Mouse (Mus musculus) heart, adult 18-20 months (tissue): ENCODE results near the gene Pkm. TPM values are rescaled to one million over a fixed set of nuclear protein-coding genes. Genes with fewer than 3 reads are reported as not detected.

Experiments used
- DNase-seq, 2 experiments: peaks; one replicate each; pipeline ENCODE4 v3.0.0; 2021 to 2022; ENCODE audit warnings: mixed read lengths in 1 of 2
- total RNA-seq, 2 experiments: library from RNA; stranded (reverse); gene quantifications; 2 replicates each; pipeline ENCODE4 v1.2.3; 2021

Pkm gene
- total RNA-seq, 2 experiments from 2014 or later: 1,130 to 1,266 TPM

DNA sequence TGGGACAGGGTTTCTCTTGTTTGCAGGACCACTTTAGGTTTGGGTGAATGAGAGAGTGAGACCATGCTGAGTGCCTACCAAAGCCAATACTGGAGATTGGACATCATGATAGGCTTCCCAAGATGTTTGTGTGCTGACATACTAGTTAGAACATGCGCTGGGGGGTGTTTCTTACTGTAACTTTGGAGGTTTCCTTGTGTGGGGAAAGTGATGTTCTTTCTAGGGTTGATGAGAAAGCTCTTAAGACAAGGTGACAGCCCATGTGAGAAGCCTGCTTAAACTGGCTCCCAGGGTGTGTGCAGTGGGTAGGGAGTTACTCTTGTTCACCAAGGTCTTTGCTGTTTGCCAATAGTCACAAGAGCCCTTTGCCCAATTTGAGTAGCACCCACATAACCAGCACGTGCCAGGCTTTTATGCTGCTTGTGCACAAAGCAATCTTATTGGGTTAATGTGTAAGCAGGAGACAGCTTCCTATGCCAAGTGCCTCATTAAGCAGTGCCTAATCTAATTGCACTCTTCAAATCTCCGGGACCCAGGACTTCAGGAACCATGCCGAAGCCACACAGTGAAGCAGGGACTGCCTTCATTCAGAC, 8.6 kb downstream of the Pkm start:
- DNase-seq: no peak

DNA sequence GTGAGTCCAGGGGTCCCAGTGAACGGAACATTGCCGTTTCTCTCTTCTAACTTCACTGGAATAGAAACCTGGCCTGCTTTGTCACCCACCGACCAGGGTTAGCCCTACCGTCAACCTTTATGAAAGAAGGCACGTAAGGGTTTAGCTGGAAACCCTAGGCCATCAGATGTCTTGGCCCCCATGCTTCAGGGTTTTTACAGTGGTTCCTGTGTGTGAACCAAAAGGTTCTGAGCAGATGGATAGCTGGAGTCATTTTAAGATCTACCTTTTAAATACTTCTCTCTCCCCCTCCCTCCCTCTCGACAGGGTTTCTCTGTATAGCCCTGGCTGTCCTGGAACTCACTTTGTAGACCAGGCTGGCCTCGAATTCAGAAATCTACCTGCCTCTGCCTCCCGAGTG, 9.8 kb downstream of the Pkm start:
- no peak for DNase-seq

DNA sequence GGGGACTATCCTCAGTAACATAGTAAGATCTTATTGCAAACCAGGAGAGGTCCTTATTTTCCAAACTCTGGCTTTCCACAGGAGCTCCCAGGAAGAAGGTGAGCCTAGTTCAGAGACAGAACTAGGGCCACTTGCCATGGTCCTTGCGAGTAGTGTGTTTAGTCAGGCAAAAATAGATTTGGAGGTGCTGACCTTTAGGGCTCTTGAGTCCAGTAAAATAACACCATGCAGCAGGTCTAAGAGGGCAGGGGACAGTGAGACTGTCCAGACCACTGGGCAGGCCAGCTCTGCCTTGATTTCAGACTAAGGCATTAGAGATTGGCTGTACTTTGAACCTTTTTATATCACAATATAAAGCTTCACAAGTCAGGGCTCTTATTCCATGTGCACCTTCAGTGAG, 10.6 kb downstream of the Pkm start:
- no peak for DNase-seq

DNA sequence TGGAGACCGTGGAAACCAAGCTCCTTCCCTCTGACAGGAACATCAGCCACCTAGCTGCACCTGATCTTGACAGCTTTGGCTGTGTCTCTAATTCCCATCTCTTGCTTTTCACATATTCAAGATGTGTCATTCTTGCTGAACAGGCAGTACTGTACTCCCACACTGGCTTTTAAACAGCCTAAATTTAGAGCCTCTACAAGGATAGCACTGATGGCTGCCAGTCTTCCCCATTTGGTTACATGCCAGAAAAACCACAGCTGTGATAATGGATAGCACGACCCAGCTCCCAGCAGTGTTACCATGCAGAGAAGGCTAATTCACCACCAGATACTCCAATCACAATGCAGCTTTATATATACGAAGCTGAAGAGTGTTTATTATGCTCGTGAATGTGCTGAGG, 11.1 kb downstream of the Pkm start:
- DNase-seq: peak; percentile 59 to 71

DNA sequence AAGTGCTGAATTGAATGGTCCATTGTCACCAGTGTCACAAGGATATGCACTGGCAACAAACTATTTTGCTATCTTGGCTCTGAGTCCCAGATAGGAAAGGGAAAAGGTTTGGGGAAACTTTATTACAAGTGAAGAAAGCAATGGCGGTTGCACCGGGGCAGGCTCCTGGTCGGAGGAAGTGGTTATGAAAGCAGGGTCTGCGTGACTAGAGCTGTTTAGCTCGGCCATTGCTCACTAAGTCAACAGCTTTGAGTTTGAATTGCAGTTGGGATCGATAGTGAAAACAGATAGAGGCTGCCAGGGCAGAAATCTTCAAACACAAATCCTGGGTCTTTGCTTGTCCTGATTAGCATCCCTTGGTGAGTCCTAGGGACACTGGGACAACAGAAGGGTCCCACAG, 11.7 kb downstream of the Pkm start:
- DNase-seq: no peak

DNA sequence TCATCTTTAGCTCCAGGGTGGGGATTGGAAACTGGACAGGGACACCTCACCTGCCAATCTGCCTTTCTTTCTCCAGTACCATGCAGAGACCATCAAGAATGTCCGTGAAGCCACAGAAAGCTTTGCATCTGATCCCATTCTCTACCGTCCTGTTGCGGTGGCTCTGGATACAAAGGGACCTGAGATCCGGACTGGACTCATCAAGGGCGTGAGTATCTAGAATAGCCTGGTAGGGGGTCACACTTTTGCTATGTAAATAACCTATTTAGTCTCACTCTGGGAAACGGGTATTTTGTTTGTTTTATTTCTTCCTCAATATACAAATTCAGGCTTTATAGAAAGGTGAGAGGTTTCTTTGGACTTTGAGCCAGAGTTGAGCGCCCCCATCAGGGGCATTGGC, 12.3 kb downstream of the Pkm start:
- DNase-seq: no peak

DNA sequence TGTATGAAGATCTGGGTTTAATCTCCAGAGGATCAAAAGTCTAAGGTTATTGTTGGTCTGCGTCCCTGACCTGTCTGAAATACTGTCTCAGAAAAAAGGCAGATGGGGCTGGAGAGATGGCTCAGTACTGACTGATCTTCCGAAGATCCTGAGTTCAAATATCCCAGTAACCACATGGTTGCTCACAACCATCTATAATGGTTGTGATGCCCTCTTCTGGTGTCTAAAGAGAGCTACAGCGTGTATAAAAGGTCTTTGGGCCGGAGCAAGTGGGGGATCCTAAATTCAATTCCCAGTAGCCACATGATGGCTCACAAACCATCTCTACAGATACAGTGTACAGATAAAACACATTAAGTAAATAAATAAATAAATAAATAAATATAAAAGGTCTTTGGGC, 13.0 kb downstream of the Pkm start:
- no peak for DNase-seq

DNA sequence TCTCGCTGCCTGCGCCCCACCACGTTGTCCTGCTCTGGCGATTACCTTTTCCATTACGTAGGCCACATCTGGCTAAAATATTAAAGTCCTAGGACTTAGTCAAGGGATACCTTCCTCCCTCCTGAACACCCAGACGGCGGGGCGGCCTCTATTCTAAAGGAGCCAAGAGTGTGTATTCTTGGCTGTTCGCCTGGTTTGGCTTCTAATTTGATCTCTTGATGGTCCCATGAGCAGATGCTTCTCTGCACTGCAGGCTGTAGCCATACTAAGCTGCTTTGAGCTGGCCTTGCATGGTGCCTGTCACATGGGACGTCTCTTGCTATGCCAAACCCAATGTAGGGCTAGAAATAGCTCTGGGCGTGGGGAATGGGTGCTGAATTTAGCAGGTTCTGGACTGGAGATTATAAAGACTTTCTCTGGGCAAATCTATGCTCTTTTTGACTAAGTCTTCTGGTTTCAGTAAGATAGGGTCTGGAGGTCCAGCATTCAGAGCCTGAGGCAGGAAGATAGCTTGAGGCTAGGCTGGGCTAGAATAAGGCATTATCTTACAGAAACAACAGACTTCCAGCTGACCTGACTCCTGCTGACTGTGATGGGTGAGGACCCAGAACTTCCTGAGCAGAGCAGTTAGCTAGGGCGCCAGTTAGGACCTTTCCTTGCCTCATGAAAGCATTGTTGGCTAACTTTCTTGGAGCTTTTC, 16.2 kb downstream of the Pkm start:
- DNase-seq: peak; percentile 77 to 84

DNA sequence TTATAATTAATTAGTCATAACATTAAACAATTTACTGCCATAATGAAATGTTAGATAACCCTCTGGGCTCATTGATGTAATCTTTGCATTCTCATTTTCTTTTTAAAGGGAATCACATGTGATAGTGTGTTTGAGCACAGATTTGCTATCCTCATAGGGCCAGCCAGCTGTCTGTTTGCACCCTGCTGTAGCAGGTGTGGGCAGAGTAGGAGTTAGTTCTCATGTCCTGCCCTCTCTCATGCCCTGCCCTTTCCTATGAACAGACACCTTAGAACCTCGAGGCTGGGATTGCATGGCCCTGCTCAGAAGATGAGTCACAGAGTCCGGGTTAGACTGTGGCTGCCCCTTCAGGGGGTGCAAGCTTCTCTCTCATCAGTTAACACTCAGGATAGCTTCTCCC, 17.3 kb downstream of the Pkm start:
- no peak for DNase-seq

DNA sequence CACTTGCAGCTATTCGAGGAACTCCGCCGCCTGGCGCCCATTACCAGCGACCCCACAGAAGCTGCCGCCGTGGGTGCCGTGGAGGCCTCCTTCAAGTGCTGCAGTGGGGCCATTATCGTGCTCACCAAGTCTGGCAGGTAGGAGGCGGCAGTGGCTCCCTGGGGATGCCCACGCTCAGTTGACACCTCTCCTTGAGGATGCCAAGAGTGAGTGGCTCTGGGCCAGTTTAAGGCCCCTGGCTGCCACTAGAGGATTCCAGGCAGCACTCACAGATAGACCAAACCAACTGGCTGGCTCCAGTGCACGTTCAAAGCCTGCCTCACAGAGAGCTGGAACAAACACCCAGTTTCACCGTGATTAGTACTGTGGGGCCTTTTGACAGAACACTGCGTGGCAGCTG, 19.4 kb downstream of the Pkm start:
- peak in 1 of 2 experiments; percentile 57 for DNase-seq

DNA sequence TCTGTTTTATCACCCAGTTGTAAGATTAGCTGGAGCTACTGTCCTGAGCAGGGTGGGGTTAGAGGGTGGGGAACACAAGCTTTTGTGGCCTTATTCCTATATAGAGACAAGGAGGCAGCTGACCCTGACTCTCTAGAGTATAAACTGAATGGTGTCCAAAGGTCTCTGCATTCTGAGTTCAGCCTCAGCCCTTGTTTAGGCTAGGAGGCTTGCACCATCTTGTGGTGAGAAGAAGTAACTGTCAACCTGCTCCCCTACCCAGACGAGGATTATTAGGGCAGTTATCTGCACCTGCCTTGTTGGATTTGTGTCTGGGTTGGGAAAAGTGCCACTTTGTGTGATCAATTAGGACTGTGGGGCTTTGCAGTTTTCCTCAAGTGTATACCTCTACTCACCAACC, 22.1 kb downstream of the Pkm start:
- DNase-seq: peak; percentile 51 to 60

DNA sequence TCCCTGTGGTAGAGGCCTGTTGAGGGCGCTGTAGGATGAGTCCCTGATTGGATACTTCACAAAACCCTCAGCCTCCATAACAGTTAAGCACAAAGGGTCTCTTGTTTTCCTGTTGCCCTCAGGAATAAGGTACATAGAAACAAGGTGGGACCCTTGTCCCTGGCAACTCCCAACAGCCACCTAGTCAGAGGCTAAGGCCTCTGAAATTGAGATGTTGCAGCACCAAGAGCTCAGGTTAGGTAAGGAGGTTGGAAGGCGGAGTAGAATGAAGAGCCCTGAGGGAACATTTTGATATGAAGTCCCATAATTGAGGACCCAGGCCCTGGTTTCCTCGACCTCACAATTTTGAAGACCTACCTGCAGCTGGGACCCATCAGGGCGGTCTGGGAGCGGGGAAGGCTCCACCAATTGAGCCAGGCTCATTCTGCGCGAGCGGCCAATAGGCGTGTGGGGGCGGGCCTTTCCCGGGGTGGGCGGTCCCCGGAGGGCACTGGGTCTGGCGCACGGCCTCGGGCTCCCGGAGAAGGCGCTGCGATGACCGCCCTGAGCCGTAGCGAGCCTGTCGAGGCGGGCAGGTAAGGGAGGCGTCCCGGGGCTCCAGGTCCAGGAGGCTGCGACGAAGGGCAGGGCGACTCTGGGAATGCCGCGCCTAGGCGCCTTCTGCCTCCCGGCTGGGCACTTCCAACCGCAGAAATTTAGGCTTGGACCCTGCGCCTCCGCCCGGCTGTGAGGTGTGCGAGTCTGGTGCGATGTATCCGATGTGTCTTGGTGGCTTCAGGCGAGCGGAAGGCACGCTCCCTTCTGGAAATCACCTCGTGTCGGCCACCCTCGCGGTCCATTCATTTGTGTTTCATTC, 23.7 kb downstream of the Pkm start, which contains the start of gene Gramd2:
Gene Gramd2 (plus strand): TSS at position 467 of the 856 bp plus-strand sequence.
- peak; percentile 73 to 81 for DNase-seq

DNA sequence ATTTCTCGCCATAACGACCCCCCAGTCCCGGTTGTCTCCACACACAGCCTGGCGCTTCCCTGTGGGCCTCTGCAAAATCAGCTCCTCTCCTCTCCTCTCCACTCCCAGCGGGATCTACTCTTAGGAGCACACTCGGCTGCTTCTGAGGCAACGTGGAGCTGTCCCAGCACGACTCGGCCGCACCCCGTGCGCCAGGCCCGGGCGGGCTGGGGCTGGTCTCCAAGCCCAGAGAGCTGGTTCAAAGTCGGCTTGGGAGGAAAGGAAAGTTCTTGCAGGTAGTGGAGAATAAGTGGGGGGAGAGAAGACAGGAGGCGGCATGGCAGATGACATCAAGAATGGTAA, 24.3 kb downstream of the Pkm start:
- no peak for DNase-seq

DNA sequence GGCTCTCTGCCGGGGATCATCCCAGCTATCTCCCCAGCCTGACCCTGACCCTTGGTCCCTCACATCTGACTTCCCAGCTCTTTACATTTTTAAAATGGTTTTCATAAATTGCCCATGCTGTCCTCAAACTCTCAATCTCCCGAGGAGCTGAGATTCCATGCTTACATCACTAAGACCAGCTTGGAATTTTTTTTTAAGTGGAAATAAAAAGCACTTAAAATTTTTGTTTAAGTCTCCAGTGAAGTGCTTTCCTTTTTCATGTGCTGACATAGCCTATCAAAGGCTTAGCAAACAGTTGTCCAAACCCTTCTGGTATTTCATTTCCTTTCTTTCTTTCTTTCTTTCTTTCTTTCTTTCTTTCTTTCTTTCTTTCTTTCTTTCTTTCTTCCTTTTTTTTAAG, 27.9 kb downstream of the Pkm start:
- DNase-seq: no peak

DNA sequence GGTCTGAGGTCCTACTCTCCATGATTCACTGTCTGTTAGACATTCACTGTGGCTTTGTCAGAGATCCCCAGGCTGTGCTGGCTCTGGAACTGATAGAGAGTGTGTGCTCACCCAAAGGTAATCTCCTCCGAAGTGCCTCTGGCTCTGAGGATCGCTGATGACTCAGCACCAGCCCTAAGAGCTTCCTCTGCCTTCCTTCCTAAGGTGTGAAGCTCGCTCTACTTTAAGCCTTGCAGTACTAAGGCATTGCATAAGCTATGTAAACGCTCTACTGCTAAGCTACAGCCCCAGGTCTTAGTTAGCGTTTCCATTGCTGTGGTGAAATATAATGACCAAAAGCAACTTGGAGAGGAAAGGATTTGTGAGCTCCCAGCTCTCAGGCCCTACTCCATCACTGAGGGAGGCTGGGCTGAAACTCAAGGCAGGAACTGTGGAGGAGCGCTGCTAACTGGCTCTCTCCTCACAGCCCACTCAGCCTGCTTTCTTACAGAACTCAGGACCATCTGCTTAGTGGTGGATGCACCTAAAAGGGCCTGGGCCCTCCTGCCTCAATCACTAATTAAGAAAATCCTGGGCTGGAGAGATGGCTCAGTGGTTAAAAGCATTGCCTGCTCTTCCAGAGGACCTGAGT, 31.4 kb downstream of the Pkm start:
- no peak for DNase-seq

DNA sequence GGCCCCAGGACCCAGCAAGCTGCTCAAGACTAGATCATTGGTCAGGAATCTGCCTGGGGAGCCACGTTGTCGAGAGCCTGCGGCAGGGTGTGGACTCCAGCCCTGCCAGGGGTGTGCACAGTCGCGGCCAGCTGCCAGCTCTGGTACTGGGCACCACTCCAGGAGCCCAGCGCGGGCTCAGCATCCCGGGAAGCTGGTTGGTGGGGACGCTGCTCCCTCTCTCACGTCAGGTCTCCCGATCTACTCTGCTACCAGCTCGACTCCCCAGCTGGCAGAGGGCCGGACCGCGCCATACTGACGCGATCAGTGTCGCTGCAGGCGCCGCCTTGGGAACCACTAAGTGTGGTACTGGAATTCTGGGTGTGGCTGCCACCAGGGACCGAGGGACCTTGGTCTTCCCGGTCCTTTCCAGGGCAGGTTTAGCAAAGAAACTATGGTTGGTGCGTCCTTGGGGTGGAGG, 35.5 kb downstream of the Pkm start:
- peak; percentile 85 to 87 for DNase-seq

DNA sequence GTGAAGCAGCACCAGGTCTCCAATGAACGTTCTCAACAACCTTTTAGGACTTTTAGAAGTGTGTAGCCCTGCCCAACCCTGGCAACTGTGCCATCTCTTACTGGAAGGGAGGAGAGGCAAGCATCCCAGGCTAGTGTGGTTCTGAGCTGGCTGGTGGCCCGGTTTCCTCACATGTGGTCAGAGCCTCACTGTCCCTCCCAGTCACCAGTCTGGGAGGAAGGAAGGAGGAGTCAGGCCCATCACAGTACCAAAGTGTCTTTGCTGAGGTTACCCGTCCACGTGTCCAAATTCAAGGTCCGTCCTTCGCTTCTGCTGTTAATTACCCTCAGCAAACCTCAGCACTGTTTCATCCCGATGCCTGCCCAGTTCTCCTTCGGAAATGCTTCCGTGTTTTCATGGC, 36.0 kb downstream of the Pkm start:
- peak in 1 of 2 experiments; percentile 41 for DNase-seq

DNA sequence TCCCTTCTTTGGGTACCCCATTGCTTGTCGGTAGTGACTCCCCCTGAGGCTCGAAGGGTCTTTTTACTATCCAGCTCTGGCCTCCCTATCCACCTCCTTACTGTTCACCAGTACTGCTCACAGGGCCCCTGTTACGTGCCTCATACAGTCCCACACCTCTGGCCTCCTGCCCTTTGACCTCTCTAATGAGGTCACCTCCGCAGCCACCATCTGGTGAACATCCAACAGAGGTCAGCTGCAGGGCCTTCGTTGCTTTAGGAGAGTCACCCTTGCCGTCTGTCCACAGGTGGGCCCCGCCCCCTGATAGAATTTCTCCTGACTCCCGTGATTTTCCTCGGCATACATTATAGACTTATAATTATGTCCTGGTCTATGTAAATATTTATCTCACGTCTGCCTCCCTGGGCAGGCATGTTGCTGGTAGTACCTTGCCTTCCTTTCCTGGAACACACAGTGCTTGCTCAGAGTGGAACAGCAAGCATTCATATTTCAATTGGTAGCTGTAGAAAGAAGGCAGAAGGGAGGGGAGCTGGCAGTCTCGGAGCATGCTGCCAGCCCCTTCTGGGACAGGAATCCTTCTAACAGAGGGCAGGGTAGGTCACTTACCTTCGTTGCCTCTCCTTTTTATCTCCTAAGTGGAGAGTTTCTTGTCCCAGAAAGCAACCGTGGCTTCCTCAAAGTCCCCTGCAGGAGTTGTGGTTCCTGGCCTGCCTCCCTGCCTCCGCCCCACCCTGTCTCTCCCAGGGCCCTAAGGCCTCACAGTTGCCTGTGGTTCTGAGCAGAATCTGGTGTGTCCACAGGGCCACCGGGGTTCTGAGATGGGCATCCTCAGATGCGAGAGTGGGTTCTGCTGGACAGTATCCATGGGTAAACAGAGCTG, 38.6 kb downstream of the Pkm start:
- no peak for DNase-seq

DNA sequence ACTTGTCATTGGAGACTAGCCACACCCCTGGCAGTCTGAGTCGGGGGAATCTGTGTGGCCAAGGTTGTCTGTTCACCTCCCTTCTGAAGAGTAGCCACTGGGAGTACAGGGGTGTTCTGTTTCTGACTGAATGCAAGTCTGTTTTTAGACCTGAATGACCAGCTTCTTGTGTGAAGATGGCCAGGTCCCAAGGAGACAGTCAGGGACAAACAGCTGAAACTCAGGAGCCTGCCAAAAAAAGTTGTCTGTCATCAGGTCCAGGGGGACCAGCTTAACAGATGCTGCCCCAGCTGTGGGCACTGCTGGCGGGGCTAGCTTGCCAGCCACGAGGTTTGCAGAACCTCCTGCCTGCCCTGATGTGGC, 39.3 kb downstream of the Pkm start:
- peak in 1 of 2 experiments; percentile 12 for DNase-seq

DNA sequence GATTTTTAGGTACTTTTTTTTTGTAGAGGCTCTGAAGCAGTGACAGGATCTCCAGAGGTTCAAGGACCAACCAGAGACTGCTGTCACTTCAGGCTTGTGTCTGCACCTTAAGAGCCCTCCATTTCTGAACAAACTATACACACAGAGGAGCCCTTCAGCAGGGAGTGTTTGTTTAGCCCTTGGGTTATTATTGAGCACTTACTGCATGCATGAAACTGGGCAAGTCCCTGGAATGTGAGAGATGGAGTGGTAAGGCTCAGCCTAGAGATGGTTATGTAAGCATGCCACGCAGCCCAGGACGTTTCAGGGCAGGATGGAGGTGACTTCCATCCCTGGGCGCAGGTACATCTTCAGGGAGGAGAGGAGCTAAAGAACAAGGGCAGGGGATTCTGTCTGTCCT, 40.2 kb downstream of the Pkm start:
- no peak for DNase-seq

DNA sequence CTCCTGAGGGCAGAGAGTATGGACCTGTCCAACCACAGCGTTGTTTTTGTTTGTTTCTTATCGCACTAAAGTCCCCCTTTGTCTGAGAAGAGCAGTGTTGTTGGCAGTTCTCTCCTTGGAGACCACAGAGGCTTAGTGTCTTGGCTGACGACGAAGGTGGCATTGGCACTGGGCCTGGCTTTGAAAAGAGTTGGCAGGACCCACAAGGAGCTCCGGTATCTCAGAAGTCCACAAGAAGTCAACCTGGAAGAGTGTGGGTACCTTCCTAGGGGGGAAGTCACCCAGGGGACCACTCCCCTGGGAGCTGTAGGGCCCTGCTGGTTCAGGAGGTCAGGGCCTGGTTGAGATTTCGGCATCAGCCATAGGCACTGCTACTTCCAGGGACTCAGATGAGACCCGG, 44.9 kb downstream of the Pkm start:
- DNase-seq: no peak

DNA sequence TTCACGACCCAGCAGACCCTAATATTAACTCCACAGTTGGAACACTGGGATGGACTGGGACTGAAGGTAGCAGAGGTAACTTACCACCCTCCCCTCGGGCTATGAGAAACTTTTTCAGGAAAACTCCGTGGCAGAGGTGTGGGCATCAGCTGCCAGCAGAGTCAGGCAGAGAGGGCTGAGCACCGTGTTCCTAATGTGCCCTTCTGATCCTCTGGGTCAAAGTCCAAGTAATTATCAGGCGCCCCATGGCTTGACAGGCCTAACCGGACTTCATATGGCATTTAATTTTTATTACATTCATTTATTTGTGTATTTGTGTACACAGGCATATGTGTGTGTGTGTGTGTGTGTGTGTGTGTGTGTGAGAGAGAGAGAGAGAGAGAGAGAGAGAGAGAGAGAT, 46.9 kb downstream of the Pkm start:
- no peak for DNase-seq
